Mouse (Mus musculus) intestine, embryonic 14.5 days (tissue): ENCODE measurements around the gene Gtf2a2. TPM values are rescaled to one million over a fixed set of nuclear protein-coding genes. Genes with fewer than 3 reads are reported as not detected.

Experiments used
- ATAC-seq: fragments of 200-750 bp; cut with Nextera tagmentation; replicated peaks from 2 replicates; pipeline ENCODE4 v1.8.0; 2017; ENCODE audit warnings: low read depth, moderate number of reproducible peaks, moderate TSS enrichment, moderate library complexity; ENCODE audit not compliant: low FRiP score, low TSS enrichment
- DNase-seq: peaks from one replicate; pipeline ENCODE4 v3.0.0-alpha.2; 2018; ENCODE audit warnings: low spot score
- H3K27ac ChIP-seq: fragments of 300-500 bp; sonication (generic); 2 replicates; pipeline ENCODE4 v1.5.1; 2014; ENCODE audit warnings: low read depth, mild to moderate bottlenecking, control low read depth
- H3K27me3 ChIP-seq: fragments of 300-500 bp; sonication (generic); replicated peaks from 2 replicates; pipeline ENCODE4 v1.6.1; 2014; ENCODE audit warnings: low read length, control low read depth; ENCODE audit not compliant: control insufficient read depth, insufficient read depth
- H3K36me3 ChIP-seq: fragments of 300-500 bp; sonication (generic); 2 replicates; pipeline ENCODE4 v1.6.1; 2014; ENCODE audit warnings: low read length, control low read depth; ENCODE audit not compliant: control insufficient read depth, insufficient read depth
- H3K4me1 ChIP-seq: fragments of 300-500 bp; sonication (generic); replicated peaks from 2 replicates; pipeline ENCODE4 v1.6.1; 2014; ENCODE audit warnings: low read length, control low read depth, mixed read lengths; ENCODE audit not compliant: control insufficient read depth, insufficient read depth
- H3K4me2 ChIP-seq: fragments of 300-500 bp; sonication (generic); 2 replicates; pipeline ENCODE4 v1.6.1; 2014; ENCODE audit warnings: low read length
- H3K4me3 ChIP-seq: fragments of 300-500 bp; sonication (generic); 2 replicates; pipeline ENCODE4 v1.5.1; 2014; ENCODE audit warnings: low read depth, low read length, control low read depth, mixed read lengths
- H3K9ac ChIP-seq: fragments of 300-500 bp; sonication (generic); 2 replicates; pipeline ENCODE4 v1.6.1; 2014; ENCODE audit warnings: mild to moderate bottlenecking, low read length
- H3K9me3 ChIP-seq: fragments of 300-500 bp; sonication (generic); 2 replicates; pipeline ENCODE4 v1.6.1; 2016; ENCODE audit warnings: low read length, control low read depth; ENCODE audit not compliant: control insufficient read depth
- WGBS: fragments of 180-500 bp; shearing (Covaris S2); extraction: QIAGEN DNeasy Blood & Tissue Kit; methylation state at CpG from one replicate; pipeline ENCODE4 v1.1.7; 2014; 5-methylcytosine and 5-hydroxymethylcytosine counted together
- polyA plus RNA-seq: library from polyadenylated mRNA; unstranded; fragments of >200 nt; fragmentation: Nextera tagmentation; extraction: Ambion mirVana; gene quantifications from 2 replicates; pipeline ENCODE4 v1.2.1, GENCODE M21; 2014

Gtf2a2 gene
- polyA plus RNA-seq, 1 experiment from 2014 or later, result 195 TPM

DNA sequence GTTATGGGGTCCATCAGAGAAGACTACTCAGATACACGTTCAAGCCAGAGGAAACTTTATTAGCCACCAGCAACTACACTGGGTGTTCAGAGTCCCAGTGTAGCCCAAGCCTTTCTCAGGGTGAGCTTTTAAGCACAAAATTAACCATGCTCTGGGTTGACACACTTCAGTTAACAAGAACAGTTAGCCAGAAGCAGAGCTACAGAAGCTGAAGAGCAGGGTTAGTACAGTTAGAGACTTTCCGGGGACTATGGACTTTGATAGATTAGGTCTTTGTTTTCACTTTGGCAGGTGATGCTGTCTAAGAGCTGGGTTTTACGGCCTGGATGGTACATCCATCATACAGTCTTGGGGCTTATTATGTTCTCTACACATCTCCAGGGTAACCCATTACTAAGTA is 40.4 kb downstream of the Gtf2a2 start:
- no peaks in the 10 kb centered on the region for H3K9me3 ChIP-seq
- H3K27ac ChIP-seq, result no peak overlapping the region
- no peak overlapping the region for H3K4me3 ChIP-seq
- no peak overlapping the region for H3K9ac ChIP-seq
- H3K27me3 ChIP-seq, result no peaks in the 10 kb centered on the region
- no peaks in the 10 kb centered on the region for H3K36me3 ChIP-seq
- peaks cover 16% of the 10 kb centered on the region for H3K4me1 ChIP-seq
- no peak for ATAC-seq
- 76% methylated on average over 3 of the region's 3 CpGs for WGBS
- no peak overlapping the region for H3K4me2 ChIP-seq
- no peak for DNase-seq

DNA sequence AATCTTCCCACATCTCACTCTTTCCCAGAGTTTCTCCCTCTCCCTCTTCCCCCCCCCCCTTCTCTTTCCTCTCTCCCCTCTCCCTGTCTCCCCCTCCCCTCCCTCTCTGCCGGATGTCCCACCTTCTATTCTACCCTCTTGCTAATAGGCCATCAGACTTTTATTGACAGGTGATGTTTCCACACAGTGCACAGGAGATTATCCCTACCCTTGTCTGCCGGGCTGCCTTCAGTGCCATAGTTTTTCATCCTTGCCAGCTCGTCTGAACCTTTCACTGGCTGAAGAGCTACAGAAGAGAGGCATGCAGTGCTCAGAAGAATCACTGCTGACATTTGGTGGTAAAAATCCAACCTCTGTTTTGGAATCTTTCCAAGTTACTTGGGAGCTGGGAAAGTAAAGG is 41.1 kb downstream of the Gtf2a2 start:
- Histone ChIP-seq H3K27me3 (no peaks in the 10 kb centered on the region), H3K36me3 (no peaks in the 10 kb centered on the region), H3K9me3 (no peaks in the 10 kb centered on the region), H3K4me3 (no peak overlapping the region), H3K9ac (no peak overlapping the region), H3K4me1 (peaks cover 16% of the 10 kb centered on the region), H3K27ac (no peak overlapping the region), H3K4me2 (no peak overlapping the region)
- 30% methylated on average over 3 of the region's 3 CpGs for WGBS
- DNase-seq (no peak), ATAC-seq (no peak)

DNA sequence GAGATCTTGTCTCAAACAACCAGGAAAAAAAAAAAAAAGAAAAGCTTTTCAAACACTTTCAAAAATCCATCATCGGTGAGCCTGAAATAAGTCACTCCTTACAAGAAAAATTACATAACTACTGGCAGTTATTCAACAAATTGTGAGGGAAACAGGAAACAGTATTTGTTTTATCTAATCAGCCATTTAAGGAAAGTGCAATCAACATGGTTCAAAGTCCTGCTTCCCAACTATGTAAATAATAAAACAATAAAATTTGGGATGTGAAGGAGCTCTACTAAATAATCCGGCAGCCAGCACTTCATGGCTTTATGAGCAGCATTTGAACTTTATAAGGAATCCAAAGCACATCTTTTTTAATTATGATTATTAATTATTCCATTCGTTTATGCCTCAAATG is 49.7 kb downstream of the Gtf2a2 start:
- WGBS, result 66% methylated on average over 3 of the region's 3 CpGs
- H3K4me2 ChIP-seq, result no peak overlapping the region
- H3K27me3 ChIP-seq, result no peaks in the 10 kb centered on the region
- DNase-seq (no peak), ATAC-seq (no peak)
- no peaks in the 10 kb centered on the region for H3K4me1 ChIP-seq
- H3K9me3 ChIP-seq, result no peaks in the 10 kb centered on the region
- H3K36me3 ChIP-seq, result no peaks in the 10 kb centered on the region
- no peak overlapping the region for H3K4me3 ChIP-seq
- no peak overlapping the region for H3K9ac ChIP-seq
- H3K27ac ChIP-seq, result no peak overlapping the region

DNA sequence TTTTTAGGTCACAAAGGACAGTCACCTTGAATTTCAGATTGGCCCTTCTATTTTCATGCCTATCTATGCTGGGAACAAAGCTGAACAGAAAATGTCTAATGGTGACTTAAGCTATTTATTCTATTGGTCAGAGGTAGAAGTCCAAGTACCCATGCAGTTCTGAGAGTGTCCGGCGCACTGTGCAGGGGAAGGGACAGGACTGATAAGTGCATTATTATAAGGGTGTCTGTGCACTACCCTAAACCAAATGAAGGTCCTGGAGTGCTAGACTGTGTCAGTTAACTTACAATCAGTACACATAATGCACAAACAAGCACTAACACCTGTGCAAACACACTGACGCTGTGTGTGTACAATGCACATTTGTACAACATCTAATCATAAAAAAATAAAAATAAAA is 55.1 kb downstream of the Gtf2a2 start:
- ATAC-seq, result no peak
- Histone ChIP-seq H3K27me3 (no peaks in the 10 kb centered on the region), H3K4me2 (no peak overlapping the region), H3K9ac (no peak overlapping the region), H3K9me3 (no peaks in the 10 kb centered on the region), H3K4me3 (no peak overlapping the region), H3K4me1 (peaks cover 9% of the 10 kb centered on the region; the same call in 1 of the 2 replicates), H3K36me3 (no peaks in the 10 kb centered on the region), H3K27ac (no peak overlapping the region)
- DNase-seq, result no peak
- WGBS, result 90% methylated on average over 3 of the region's 3 CpGs

DNA sequence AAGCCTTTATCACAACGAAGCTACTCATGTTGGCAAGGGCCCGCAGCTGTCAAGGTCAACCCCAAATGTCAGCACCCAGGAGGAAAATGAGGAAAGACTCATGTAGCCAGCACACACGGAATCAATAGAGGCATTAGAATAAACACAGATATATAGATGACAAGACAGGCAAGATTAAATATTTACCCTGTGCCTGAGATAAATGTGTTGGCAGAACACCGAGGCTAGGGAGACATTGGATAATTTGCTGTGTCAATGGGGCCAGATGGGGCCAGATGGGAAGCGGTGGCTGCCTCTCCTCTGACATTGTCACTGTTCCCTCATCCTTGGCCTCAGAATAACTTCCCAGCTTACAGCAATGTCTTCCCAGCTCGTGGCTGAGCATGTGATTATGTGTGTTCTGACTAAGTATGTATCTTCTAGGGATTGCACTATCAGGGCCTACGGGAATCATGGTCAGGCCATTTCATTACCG is 57.6 kb downstream of the Gtf2a2 start:
- Histone ChIP-seq H3K36me3 (no peaks in the 10 kb centered on the region), H3K9me3 (no peaks in the 10 kb centered on the region), H3K27ac (no peak overlapping the region), H3K4me3 (no peak overlapping the region), H3K27me3 (no peaks in the 10 kb centered on the region), H3K4me2 (no peak overlapping the region), H3K9ac (no peak overlapping the region), H3K4me1 (peaks cover 9% of the 10 kb centered on the region; the same call in 1 of the 2 replicates)
- ATAC-seq (no peak), DNase-seq (no peak)
- WGBS, result 37% methylated on average over 8 of the region's 8 CpGs

DNA sequence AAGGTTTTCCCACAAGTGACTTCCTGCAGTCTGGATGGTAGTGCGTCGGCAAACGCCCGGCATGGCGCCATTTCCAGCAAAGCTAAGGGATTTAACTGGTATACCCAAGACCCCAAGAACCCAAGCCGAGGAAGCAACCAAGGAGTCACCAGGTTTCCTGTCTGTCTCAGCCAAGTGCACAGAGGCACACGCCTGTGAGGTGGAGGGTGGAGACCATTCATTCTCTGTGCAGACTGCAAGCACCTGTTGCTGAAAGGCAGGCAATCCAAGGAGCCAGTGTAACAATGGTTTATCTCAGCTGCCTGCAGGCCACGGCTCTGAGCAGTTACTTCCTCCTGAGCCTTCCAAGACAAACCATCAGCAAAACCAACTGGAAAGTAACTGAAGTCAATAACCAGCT is 60.0 kb downstream of the Gtf2a2 start:
- Histone ChIP-seq H3K9me3 (no peaks in the 10 kb centered on the region), H3K4me1 (peaks cover 9% of the 10 kb centered on the region; the same call in 1 of the 2 replicates), H3K27me3 (no peaks in the 10 kb centered on the region), H3K27ac (no peak overlapping the region), H3K36me3 (no peaks in the 10 kb centered on the region), H3K4me3 (no peak overlapping the region), H3K4me2 (no peak overlapping the region), H3K9ac (no peak overlapping the region)
- DNase-seq (no peak), ATAC-seq (no peak)
- 83% methylated on average over 8 of the region's 8 CpGs for WGBS

Other genes starting within 250 kb of the Gtf2a2 start
- 83.7 and 93.5 TPM in 2 replicates for gene Bnip2, start 23.1 kb upstream of the Gtf2a2 start, polyA plus RNA-seq
- gene Gcnt3, start 25.5 kb downstream of the Gtf2a2 start, polyA plus RNA-seq, result 3.6 and 5.0 TPM in 2 replicates
- gene Fam81a, start 130.0 kb downstream of the Gtf2a2 start, polyA plus RNA-seq, result 3.7 and 6.5 TPM in 2 replicates
- 17.0 and 17.4 TPM in 2 replicates for gene Myo1e, start 194.8 kb downstream of the Gtf2a2 start, polyA plus RNA-seq